Mouse (Mus musculus) embryonic stem cell, embryonic (primary cell): ENCODE measurements around the gene Kat14.

Experiments used
- CTCF ChIA-PET, 4 experiments: fragments of 300-600 bp in 2 of 4; fragments of 350-600 bp in 2 of 4; sonication (Branson Sonifier 250); formaldehyde crosslinking; loops; one replicate each; lab custom pipeline; 2022; ENCODE audit warnings: inconsistent platforms in 2 of 4; lab: Charles Lee
- POLR2A ChIA-PET, 4 experiments: fragments of 300-600 bp in 2 of 4; fragments of 350-600 bp in 2 of 4; sonication (Branson Sonifier 250); formaldehyde crosslinking; loops; one replicate each; lab custom pipeline; 2022; ENCODE audit warnings: antibody characterized with exemption in 4 of 4, inconsistent platforms in 1 of 4; lab: Charles Lee

Kat14 gene

DNA sequence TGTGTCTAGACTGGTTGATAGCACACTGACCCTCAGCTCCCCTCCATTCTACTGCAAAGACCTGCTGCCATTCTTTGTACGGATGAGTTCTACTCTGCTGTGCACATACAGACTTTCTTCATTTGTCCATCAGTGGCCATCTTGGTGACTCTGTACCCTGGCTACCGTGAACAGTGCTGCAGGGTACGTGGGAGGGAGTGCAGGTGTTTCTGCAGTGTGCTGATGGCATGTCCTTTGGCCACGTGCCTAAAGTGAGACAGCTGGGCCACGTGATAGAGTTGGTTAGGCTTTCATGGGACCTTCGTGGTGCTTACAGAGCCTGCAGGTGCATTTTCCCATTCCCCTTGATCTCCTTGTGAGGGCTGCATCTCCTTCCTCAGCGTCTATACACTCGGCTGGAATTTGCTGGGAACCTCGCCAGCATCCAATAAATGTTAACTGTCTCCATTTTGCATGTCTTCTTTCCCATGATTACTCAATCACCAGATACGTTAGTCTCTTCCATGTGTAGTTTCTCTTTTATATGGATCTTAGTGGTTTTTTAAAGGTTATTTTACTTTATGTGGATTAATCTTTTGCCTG, 53.4 kb downstream of the Kat14 start:
- ChIA-PET CTCF (interaction anchor here in 1 of 4 experiments (1.2 kb wide), 1 partner anchor 16 kb away, joined by 3 read pairs; no protein-coding TSS in a partner anchor), POLR2A (interaction anchor here in 2 of 4 experiments (0.6 to 1.2 kb wide), 2 partner anchors 37 to 1251 kb away, joined by 3 to 4 read pairs; no protein-coding TSS in a partner anchor)

DNA sequence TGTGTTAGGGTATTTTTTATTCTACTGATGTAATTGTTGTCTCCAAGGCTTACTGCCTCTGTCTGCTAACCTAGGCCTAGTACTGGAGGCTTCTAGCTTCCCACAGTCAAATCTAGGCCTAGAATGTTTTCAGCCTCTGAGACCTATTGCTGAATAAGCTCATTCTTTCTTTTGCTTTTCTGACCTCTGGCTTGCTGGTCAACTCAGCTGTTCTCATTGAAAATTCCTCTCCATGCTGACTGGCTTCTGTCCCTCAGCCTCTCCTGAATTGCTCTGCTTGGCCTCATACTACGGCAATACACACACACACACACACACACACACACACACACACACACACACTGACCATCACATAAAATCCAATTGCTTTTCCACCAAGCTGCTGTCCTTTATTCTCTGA, 57.0 kb downstream of the Kat14 start:
- ChIA-PET CTCF (interaction anchor here in 2 of 4 experiments (0.6 to 1.3 kb wide), 2 partner anchors 9 to 120 kb away, joined by 3 read pairs; no protein-coding TSS in a partner anchor), POLR2A (interaction anchor here in 2 of 4 experiments (0.8 to 2.4 kb wide), 7 partner anchors 9 to 126 kb away, joined by 3 to 8 read pairs (median 4); no protein-coding TSS in a partner anchor)

DNA sequence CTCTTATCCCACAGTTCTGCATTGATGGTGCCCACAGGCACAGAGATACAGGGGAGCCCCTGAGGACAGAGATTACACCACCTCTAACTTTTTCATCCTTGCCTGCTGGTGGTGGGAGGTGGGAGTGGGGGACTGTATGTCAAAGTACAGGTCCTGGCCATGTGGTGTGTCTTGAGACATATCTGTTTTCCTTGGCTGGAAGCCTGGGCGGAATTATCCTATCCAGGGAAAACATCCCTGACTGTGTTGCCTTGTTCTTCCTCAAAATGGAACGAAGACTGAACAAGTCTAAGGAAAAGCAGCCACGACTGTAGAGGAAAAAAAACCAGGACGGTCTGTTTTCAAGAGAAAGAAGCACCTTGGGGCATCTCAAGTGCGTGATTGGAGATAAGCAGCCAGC, 59.1 kb downstream of the Kat14 start:
- CTCF ChIA-PET: interaction anchor here in 1 of 4 experiments (1.8 kb wide), 1 partner anchor 10 kb away, joined by 10 read pairs; no protein-coding TSS in a partner anchor
- POLR2A ChIA-PET: interaction anchor here in 3 of 4 experiments (0.9 to 1.7 kb wide), 5 partner anchors 10 to 59 kb away, joined by 3 to 9 read pairs (median 4); partner anchors contain the start of genes Kat14 (in 1 of the 3) and Pet117 (in 1 of the 3)

DNA sequence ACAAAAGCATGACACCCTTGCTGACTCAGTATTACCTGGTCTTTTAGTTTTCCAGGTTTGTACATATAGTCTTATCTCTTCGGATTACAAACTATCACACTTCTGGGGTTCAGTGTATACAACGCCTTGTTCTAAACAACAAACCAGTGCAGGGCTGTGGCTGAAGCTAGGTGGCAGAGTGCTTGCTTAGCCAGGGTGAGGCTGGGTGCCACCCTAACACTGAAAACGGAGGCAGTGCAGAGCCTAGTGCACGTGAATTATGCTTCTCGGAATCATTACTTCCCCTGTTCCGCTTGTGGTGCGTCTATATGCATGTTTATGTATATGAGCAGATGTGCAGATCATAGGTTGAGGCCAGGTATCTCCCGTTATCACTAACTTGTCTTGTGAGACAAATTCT, 59.9 kb downstream of the Kat14 start:
- CTCF ChIA-PET: interaction anchor here in 2 of 4 experiments (0.7 to 1.8 kb wide), 3 partner anchors 10 to 58 kb away, joined by 3 to 10 read pairs (median 5); no protein-coding TSS in a partner anchor
- POLR2A ChIA-PET: interaction anchor here in 3 of 4 experiments (1.0 to 1.7 kb wide), 9 partner anchors 8 to 60 kb away, joined by 3 to 9 read pairs (median 4); partner anchors contain the start of genes Kat14 (in 1 of the 3) and Pet117 (in 1 of the 3)

DNA sequence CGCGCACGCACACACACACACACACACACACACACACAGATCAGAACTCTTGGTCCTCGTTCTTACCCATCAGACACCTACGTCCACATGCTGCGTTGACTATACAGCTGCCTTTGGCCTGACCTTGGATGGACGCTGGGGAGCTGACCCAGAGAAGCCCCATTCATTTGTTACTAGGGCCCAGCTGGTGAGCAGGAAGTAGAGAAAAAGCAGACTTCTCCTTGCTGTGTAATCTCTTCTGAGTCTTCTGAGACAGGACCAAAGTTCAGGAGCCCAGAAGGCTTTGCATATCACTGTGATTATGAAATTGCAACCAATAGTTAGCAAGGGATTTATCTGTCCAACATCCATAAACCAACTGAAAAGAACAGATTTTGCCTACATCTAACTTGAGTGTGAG, 60.4 kb downstream of the Kat14 start:
- ChIA-PET CTCF (interaction anchor here in 2 of 4 experiments (0.7 to 1.8 kb wide), 3 partner anchors 9 to 58 kb away, joined by 3 to 10 read pairs (median 5); no protein-coding TSS in a partner anchor), POLR2A (interaction anchor here in 2 of 4 experiments (1.0 to 1.7 kb wide), 7 partner anchors 9 to 30 kb away, joined by 3 to 9 read pairs (median 4); no protein-coding TSS in a partner anchor)

DNA sequence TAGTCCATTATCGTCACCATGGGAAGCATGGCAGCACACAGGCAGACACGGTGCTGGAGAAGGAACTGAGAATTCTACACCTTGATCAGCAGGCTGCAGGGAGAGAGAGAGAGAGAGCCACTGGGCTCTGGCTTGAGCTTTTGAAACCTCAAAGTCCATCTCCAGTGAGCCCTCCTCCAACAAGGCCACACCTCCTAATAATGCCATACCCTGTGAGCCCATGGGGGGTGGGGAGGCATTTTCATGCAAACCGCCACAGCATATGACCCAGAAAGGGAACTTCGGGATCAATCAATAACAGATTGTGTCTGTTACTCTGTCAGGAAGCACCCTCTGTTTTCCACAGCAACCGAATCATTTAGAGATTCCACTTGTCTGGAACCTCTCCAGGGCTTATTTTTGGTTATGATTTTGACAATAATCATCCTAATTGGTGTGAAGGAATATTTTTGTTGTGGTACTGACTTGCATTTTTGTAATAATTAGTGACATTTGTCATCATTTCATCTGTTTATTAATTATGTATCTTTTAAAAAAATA, 62.6 kb downstream of the Kat14 start:
- CTCF ChIA-PET: interaction anchor here in 1 of 4 experiments (0.6 kb wide), 1 partner anchor 127 kb away, joined by 3 read pairs; no protein-coding TSS in a partner anchor

DNA sequence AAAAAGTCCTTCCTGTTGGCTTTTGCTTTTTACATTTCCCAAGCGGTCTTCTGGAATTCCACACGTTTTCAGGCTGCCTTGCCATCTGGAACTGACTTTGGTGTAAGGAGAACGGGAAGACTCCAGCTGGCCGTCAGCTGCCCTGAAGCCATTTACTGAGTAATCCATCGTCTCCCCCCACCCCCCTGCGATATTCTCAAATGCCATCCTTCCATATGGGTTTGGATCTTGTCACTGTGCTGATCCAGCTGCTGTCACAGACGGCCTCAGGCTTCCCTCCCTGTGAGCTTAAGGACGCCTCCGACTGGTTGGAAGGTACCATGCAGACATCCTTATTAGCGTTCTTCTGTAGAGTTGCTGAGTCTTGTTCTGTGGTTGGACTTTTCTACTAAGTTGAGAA, 66.9 kb downstream of the Kat14 start:
- ChIA-PET CTCF (interaction anchor here in 3 of 4 experiments (0.6 to 1.3 kb wide), 14 partner anchors 9 to 800 kb away, joined by 3 to 8 read pairs (median 3); partner anchors contain the start of gene Rrbp1 (in 1 of the 3)), POLR2A (interaction anchor here in 2 of 4 experiments (0.7 to 4.0 kb wide), 7 partner anchors 17 to 518 kb away, joined by 3 to 14 read pairs (median 4); no protein-coding TSS in a partner anchor)

More for the DNA sequence above, 62.6 kb downstream of the Kat14 start:
- POLR2A ChIA-PET: interaction anchor here in 1 of 4 experiments (1.0 kb wide), 1 partner anchor 93 kb away, joined by 3 read pairs; no protein-coding TSS in a partner anchor

DNA sequence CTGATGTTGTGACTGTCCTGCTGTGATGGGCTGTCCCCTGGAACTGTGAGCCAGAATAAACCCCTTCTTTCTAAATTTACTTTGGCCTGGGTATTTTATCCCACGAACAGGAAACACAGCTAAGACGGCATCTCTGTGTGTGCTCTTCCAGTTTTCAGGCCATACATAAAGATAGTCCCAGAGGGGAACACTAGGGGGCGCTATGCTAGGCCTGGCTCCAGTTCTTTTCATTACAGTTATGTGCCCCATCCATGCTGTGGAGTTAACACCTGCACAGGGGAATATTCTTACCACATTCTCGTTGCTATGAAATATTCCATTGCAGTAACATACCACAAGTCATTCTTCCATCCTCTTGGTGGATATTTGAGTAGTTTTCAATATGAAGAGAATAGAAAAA, 69.6 kb downstream of the Kat14 start:
- CTCF ChIA-PET: interaction anchor here (0.6 to 2.2 kb wide), 21 partner anchors 9 to 1892 kb away, joined by 3 to 10 read pairs (median 4); partner anchors contain the start of genes Ovol2 (in 1 of the 4) and Smim26 (in 1 of the 4)
- POLR2A ChIA-PET: interaction anchor here in 3 of 4 experiments (0.9 to 4.0 kb wide), 8 partner anchors 9 to 39 kb away, joined by 3 to 14 read pairs (median 4); no protein-coding TSS in a partner anchor

DNA sequence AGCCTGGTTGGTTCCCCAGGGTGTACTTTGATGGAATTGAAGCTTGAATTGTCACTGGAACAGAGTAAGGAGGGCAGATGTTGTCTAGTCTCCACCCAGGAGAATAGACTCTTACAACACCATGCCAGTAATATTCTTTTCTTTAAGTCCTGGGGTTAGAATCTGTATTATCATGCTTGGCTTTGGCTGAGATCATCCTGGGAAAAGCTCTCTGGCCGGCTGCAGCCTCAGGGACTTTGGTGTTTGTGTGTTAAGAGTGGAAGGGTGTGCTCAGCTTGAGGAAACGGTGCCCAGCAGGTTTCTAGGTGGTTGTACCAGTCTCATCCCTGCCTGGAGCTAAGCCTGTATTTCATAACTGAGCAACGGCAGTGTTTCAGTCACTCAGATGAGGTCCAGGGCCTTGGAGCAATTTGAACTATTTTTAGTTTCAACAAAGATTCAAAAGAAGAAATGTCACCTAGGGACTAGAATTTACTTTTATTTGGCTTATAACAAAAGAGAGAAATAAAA, 70.5 kb downstream of the Kat14 start:
- CTCF ChIA-PET: interaction anchor here in 2 of 4 experiments (1.1 to 2.2 kb wide), 2 partner anchors 11 to 22 kb away, joined by 3 to 10 read pairs; no protein-coding TSS in a partner anchor
- POLR2A ChIA-PET: interaction anchor here in 2 of 4 experiments (0.8 to 4.0 kb wide), 3 partner anchors 21 to 107 kb away, joined by 3 to 14 read pairs (median 4); no protein-coding TSS in a partner anchor

DNA sequence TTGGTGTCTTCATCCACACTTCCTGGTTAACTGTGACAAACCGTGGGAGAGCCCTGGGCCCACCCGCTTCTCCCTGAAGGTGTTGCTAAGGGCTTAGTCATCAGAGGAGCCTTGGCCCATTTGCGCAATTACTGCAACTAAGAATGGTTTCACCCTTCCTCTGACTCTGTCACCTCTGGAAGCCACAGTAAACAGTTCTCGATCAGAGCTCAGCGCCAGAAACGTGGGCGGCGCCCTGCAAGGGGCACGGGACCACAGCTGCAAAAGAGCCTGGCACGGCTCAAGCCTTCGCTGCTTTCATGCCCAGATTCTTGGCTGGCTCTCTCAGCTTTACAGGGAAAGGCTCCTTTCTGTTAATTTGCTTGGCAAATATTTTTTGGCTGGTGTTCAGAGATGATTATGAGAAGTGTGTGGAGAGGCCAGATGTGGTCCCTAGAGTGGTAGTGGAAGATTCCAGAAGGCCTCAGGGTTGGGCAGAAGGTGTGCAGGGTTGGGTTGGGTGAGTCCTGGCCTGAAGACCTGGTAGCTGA, 72.7 kb downstream of the Kat14 start:
- ChIA-PET POLR2A (interaction anchor here in 2 of 4 experiments (0.9 to 2.5 kb wide), 11 partner anchors 13 to 122 kb away, joined by 3 to 11 read pairs (median 3); partner anchors contain the start of genes Dzank1 (in 1 of the 2) and Sec23b (in 1 of the 2)), CTCF (interaction anchor here in 2 of 4 experiments (1.2 to 1.6 kb wide), 2 partner anchors 11 to 14 kb away, joined by 3 to 4 read pairs; no protein-coding TSS in a partner anchor)

DNA sequence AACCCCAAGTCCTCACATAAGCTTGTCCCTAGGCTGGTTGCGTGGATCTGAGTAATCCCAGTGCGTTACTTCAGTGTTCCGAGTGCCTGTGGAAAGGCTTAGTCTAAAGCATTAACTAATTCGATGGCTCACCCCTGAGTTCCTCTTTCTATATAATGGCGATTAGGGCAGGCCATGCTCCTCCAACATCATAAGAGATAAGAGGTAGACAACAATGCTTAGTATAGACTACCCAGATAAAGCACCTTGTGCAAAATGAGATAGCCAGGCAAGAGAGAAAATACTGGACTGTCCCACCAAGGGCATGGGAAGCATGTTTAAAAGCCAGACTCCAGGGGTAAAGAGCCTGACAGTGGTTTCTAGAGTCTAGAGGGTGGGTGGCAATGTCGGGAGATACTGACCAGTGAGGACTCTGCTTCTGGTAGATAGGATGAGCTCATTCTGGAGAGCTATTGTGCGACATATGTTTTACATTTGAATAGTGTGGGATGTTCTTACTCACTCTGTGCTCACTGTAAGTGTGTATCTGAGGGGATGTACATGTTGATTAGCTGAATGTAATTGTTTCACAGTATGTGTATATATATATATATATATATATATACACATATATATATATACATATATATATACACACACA, 77.7 kb downstream of the Kat14 start:
- CTCF ChIA-PET: interaction anchor here in 2 of 4 experiments (0.6 to 2.1 kb wide), 3 partner anchors 8 to 611 kb away, joined by 3 to 6 read pairs (median 3); no protein-coding TSS in a partner anchor
- POLR2A ChIA-PET: interaction anchor here in 1 of 4 experiments (0.6 to 1.6 kb wide), 3 partner anchors 12 to 78 kb away, joined by 3 to 5 read pairs (median 3); partner anchors contain the start of genes Kat14 and Pet117

DNA sequence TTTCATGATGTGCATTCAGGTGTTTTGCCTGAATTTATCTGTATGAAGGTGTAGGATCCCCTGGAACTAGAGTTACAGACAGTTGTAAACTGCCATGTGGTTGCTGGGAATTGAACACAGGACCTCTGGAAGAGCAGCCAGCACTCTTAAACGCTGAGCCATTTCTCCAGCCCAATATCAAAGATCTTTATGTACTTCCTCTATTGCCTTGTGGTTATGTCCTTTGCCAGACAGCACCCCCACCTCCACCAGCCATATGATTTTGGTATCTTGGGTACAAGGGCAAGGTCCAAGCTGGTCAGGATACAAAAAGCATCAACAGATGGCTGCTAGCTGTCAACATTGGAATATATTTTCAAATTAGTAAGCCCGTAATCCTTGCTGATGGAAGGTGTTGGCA, 81.6 kb downstream of the Kat14 start:
- CTCF ChIA-PET: interaction anchor here in 3 of 4 experiments (0.8 to 1.2 kb wide), 3 partner anchors 8 to 102 kb away, joined by 3 read pairs; no protein-coding TSS in a partner anchor

DNA sequence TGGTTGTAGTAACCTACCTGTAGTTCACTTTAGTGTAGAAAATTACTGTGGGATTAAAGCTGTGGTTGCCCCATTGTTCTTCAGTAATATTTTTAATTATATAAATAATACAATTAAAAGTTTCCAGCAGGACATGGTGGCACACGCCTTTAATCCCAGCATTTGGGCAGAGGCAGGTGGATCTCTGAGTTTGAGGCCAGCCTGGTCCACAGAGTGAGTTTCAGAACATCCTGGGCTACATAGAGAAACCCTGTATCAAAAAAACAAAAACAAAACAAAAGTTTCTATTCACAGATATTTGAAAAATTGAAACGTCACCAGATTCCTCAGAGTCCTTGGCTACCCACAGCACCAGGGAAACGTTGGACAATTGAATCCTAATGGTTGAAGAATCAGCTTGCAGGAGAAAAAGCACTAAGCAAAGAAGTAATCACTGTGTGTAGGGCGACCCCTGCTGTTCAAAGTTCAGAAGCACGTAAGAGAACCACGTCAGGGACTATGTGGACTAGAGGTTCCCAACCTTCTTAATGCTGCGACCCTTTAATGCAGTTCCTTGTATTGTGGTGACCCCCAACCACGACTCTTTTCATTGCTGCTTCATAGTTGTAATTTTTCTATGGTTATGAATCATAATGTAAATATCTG, 83.7 kb downstream of the Kat14 start:
- ChIA-PET POLR2A (interaction anchor here in 1 of 4 experiments (0.6 to 1.5 kb wide), 3 partner anchors 10 to 187 kb away, joined by 3 to 4 read pairs (median 3); no protein-coding TSS in a partner anchor), CTCF (interaction anchor here (0.6 to 1.7 kb wide), 16 partner anchors 9 to 471 kb away, joined by 3 to 7 read pairs (median 3); no protein-coding TSS in a partner anchor)

More for the DNA sequence above, 81.6 kb downstream of the Kat14 start:
- POLR2A ChIA-PET: interaction anchor here in 1 of 4 experiments (1.1 kb wide), 1 partner anchor 88 kb away, joined by 3 read pairs; no protein-coding TSS in a partner anchor
